Mouse (Mus musculus) T-cell, adult 2 months (primary cell): ENCODE measurements around the gene Fes.

Source experiments
- DNase-seq: peaks from one replicate; pipeline ENCODE4 v3.0.0; 2022; ENCODE audit warnings: low spot score

The Fes gene

DNA sequence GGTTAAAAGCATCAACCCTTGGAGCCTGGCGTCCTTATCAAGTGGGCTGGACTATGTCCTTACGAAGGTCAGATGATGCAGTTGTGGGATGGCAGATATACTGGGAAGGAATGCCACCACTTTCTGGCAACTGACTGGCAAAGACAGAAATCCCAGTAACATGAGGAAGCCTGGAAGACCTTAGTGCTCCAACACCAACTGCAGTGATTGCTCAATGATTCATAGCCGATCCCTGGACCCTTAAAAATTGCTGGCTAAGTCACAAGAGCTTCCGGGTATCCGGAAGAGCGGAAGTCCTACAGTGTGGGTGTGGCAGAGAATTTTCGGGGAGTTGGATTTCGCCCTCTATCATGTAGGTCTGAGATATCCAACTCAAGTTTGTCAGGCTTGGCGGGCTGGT lies 41.6 kb downstream of the Fes start:
- DNase-seq = no peak

DNA sequence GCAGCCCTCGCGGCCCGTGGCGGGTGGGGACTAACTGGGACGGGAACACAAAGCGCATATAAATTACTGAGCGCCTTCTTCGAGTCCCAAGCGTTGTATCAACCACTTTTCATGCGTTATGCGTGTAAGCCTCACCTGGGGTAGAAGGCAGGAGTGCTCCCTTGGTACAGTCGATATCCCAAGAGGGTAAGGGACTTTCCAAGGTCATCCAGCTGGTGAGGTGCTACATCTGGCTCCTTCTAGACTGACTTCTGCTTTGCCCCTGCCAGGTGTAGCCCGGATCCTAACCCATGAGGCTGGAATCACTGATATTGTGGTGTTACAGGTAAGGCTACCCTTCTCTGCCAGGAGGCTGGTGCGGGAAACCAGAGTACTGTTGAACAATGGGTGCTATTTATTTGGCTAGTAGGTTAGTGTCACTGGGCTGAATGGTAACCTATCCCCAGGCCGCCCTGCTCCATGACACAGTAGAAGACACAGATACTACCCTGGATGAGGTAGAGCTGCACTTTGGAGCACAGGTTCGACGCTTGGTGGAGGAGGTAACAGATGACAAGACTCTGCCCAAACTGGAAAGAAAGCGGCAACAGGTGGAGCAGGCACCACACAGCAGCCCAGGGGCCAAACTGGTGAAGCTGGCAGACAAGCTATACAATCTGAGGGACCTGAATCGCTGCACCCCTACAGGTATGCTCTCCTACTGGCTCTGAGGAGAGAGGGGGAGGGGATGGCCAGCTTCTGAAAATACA lies 44.3 kb downstream of the Fes start:
- DNase-seq = no peak

DNA sequence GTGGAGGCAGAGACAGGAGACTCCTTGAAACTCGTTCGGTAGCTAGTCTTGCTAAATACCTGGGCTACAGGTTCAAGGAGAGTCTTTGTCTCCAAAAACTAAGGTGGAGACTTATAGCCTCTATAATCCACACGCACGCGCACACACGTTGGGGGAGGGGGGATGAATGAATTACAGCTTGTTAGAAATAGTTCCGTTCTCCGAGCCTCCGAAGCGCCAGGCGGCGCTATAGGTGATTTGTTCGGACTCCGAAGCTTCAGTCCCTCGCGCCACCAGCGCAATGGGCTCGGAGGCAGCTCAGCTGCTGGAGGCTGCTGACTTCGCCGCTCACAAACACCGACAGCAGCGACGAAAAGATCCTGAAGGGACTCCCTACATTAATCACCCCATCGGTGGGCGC lies 44.9 kb downstream of the Fes start, which contains the start of gene Hddc3:
Gene Hddc3 (plus strand): TSS at position 247 of the 400 bp plus-strand sequence.
- peak; percentile 94 for DNase-seq

DNA sequence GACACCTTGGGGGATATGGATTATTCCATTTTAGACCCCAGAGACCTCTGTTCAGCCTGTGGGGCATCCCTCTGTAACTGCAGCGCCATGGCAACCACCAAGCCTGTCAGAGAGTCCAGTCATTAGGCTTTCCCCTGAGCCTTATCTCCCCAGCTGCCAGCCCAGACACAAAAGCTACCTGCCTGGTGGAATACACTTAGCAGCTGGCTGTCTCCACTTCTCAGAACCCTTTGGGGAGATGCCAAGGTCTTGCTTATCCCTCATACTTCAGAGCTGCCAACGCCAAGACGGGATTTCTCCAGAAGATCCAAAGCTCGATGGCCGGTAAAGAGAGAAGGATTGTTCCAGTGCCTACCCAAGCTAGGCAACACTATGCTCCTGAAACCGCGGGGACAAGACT lies 46.0 kb downstream of the Fes start:
- no peak for DNase-seq

DNA sequence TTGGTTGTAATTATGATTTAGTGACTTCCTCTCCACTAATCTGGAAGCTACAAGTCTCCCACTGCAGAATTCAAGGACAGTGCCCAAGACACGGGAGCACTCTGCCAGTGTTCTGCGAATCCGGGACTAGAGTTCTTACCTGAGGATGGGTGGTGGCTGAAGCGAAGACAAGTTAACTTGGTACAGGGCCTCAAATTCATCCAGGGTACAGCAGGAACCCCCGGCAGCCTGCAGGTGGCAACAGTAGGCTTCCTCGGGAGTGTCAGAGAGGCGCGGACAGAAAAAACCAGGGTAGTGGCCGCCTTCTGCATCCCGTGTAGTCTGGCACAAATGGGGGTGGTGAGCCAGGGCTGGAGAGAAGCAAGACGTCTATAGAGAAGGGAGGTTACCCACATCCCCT lies 47.0 kb downstream of the Fes start, which contains the start of gene Unc45a:
Gene Unc45a (minus strand): TSS at position 213 of the 400 bp plus-strand sequence.
- peak; percentile 78 for DNase-seq

DNA sequence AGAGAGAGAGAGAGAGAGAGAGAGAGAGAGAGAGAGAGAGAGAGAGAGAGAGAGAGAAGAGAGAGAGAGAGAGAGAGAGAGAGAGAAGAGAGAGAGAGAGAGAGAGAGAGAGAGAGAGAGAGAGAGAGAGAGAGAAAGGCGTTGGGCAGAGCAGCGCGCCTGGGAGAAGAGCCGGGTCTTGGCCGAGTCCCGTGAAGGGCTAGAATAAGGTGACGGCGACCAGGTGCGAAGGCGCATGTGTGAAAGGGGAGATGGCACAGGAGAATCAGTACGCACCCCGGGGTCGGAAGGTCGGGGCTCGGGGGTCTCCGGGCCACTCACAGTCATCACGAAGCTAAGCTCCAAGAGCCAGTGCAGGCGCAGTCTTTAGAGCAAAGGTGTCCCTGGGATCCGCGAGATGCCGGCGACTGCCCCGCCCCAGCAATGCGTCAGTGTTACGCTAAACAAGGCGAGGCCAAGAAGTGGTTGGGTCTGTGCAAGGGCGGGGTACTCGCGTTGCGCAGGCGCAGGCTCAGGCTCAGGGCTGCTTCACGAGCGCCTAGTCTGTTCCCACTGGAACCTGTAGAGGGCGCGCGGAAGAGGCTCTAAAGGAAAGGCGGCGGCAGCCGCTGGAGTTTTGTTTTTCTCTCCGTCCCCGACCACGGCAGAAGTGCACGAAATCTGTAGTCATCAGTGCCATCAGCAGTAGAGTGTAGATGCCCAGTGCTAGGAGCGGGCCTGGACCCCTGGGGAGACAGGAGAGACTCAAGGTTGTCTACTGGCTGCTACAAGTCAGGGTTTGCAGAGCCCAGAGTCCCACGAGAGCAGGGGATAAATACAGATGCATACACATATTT lies 47.7 kb downstream of the Fes start:
- DNase-seq = peak; percentile 98

DNA sequence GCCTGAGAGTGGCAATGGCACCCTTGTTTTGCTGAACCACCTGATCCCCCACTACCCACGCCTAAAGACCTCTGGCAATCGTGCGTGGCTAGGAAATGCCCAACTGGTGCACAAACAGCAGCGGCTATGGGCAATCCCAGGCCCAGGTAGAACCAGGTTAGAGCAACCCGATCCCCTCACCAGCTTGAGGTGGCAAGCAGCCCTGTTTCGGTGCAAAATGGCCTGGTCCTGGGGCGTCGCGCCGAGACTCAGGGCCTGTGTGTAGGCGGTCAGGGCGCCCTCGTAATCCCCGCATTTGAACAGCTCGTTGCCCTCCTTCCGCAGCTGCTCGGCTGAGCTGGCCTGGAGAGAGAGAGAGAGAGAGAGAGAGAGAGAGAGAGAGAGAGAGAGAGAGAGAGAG lies 48.4 kb downstream of the Fes start:
- peak; percentile 18 for DNase-seq

DNA sequence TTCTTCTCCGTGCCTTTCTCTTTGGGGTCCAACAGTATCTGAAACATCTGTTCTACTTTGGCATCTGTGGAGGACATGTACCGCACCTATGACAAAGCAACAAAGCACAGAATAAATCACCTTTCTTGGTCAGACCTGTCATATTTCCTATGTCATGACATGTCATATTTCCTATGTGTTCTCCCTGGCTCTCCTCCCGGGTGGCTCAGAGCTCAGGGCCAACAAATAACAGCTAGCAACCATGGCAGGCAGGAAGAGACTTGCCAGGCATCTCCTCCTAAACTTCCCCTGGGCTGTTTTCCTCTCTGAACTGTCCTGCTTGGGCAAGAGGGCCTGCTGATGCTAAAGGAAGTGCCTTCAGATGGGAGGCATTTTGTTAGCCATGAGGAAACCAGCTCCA lies 50.8 kb downstream of the Fes start:
- no peak for DNase-seq

DNA sequence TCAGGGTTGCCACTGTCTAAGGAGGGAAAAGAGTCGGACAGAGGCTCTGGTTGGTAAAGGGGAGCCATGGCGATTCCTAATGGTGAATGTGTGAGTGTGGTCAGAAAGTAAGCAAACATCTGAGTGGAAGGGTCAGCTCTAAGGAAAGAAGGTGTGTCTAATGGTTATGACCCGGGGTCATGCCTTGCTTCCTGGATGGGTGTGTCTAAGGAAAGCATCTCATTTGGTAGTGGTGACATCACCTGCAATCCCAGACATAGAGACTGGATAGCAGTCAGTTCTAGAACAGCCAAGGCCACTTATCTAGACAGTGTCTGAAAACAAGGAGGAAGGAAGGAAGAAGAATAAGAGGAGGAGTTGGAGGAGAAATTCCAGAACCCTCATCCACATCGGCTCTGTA lies 52.9 kb downstream of the Fes start:
- no peak for DNase-seq

DNA sequence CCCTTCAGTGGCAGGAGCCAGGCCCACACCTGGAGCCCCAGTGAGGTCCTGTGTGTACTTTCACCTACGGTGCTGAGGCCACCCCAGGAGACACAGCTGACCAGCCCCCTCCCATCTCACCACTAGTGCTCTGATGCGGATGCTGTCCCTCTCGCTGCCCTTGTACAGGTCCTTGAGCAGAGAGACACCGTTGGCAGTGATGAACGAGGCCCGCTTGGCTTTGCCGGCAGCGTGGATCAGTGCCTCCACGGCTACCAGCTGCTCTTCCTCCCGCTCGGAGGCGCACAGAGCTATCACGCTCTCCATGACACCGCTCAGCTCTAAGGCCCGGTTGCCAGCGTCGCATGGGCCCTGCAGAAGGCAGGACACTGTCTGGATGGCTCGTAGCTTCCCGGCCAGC lies 56.3 kb downstream of the Fes start:
- no peak for DNase-seq

DNA sequence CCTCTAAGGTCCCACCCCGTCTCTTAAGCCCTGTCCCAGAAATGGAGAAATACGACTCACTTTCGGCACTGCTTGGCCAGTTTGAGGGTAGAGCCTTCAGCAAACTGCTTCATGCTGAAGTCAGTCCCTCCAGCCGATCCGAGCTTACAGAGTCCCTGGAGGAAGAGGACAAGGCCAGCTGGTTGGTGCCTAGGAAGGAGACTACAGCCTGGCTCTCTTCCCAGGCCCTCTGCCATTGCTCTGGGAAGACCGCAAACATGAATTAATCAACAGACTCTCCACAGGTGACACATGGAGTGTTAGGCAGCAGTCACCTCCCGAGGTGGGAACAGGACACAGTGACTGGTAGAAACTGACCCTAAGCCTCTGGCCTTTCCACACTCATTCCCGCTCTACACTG lies 57.5 kb downstream of the Fes start:
- no peak for DNase-seq
